Mouse (Mus musculus): ENCODE measurements around the gene Fxr1.
A peak's percentile ranks its signal among the peaks of the same experiment; 100 is the strongest.

The Fxr1 gene

GRCm38 (mm10) chr3:34019540-34020381, at the start of gene Fxr1:
Gene Fxr1, plus strand, starts transcription at chr3:34019943.
- DNase-seq: peak; percentile 99

- peak; percentile 90 for DNase-seq
Observed at GRCm38 (mm10) chr3:33979395-33979794, 40.3 kb upstream of the Fxr1 start.

GRCm38 (mm10) chr3:33982746-33983145, 37.0 kb upstream of the Fxr1 start:
- peak; percentile 78 for DNase-seq

GRCm38 (mm10) chr3:33989302-33989701, 30.4 kb upstream of the Fxr1 start:
- DNase-seq: peak; percentile 98

- DNase-seq: peak; percentile 50
Observed at GRCm38 (mm10) chr3:33990451-33990850, 29.3 kb upstream of the Fxr1 start.

- DNase-seq: peak; percentile 82
Observed at GRCm38 (mm10) chr3:33990921-33991320, 28.8 kb upstream of the Fxr1 start.

GRCm38 (mm10) chr3:33993421-33994126, 26.2 kb upstream of the Fxr1 start:
- DNase-seq: peak; percentile 90

DNA sequence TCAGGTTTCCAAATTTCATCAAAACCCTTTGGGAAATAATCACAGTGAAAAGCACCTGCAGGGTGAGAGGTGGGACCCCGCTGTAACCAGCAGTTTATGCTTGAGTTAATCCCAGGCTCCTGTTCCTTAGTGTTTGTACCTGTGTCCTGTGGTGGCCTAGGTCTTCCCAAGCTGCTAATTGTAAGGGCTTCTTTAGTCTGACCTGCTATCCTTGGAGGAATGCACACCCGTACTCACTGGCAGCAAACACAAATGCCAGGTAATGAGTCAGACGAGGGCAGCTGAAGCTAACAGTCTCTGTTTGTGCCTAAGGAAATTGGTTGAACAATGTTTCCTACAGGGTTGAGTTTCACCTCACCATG, 25.6 kb upstream of the Fxr1 start:
- peak; percentile 73 for DNase-seq

- peak; percentile 52 for DNase-seq
Observed at GRCm38 (mm10) chr3:34001691-34002090, 18.1 kb upstream of the Fxr1 start.

- peak; percentile 59 for DNase-seq
Observed at GRCm38 (mm10) chr3:34003860-34004259, 15.9 kb upstream of the Fxr1 start.

DNA sequence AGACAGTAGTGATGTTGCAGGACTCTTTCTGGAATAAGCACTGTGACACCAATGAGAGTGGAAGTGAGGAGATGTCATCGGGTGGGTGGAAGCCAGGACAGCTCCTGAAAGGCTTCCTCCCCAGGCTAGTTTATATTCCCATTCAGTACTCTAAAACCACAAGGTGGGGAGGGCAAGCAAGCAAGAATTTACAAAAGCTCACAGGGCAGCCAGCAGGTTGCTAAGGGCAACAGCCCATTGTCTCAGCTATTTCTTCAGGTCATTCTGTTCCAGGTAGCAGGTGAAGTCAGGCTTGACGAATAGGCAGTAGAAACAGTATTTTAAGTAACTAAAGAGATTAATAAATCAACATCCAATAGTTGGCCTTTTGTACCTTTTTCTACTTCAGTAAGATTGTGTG, 13.4 kb upstream of the Fxr1 start:
- no peak for DNase-seq

- peak; percentile 51 for DNase-seq
Observed at GRCm38 (mm10) chr3:34006824-34007223, 12.9 kb upstream of the Fxr1 start.

- no peak for DNase-seq
Observed at GRCm38 (mm10) chr3:34007611-34008010, 12.1 kb upstream of the Fxr1 start.

GRCm38 (mm10) chr3:34008191-34008590, 11.6 kb upstream of the Fxr1 start:
- DNase-seq: peak; percentile 96

DNA sequence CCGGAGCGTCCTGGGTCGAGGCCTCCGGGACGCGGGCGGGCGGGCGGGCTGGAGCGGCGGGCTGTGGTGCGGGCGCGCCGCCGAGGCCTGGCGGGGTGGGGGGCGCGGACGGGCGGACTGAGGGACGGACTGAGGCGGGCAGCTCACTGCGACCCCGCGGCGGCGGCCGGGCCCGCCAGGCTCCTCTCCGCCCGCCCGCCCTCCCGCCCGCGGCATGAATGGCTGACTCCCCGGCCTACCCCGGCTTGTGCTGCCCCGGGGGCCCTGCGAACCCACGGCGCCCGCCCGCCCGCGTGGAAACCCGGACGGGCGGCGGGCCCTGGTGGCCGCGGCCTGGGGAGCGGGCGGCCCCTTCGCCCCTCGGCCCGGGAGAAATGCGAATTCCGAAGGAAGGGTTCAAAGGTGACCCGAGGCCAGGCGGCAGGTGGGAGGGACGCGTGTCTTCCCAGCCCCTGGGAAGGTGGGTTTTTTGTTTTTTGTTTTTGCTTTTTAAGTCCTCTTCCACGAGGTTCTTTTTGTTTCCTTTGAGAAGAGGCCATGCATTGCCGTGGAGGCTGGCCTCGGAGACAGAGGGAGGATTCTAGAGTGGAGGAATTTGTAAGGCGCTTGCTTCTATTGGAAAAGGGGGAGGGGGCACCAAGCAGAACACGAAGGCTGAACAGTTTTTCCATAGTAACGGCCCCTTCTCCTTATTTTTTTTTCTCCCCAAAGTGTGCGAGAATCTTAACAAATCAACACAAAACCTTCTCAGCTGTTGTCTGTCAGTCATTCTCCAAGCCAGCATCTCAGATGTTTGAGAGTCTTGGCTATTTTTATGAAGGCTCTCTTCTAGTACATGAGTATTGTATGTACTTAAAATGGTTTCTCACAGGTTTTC, 877 bp downstream of the Fxr1 start:
- DNase-seq: no peak

DNA sequence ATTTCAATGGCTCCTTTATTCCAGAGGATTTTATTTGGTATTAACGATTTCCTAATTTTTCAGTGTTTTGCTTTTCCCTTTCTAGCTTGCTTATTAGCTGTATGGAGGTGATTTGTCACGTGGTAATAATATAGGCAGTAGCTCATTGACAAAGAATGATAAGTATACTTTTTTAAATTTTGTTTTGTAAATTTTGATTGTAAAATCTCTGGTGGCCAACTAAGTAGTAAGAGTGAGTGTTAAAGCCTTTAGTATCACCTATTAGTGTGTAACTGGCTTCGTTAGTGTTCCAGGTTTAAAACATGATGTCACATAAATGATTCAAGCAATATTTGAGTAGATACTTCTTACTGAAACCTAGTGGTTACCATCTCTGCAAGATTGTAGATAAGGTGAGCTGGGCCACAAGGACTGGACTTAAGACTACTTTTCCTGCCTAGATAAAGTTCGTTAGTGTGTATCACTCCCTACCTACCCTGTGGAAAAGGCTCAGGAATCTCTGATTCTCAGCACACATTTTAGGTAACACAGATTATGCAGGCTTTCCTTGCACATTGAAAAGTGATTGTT, 1.6 kb downstream of the Fxr1 start:
- no peak for DNase-seq

DNA sequence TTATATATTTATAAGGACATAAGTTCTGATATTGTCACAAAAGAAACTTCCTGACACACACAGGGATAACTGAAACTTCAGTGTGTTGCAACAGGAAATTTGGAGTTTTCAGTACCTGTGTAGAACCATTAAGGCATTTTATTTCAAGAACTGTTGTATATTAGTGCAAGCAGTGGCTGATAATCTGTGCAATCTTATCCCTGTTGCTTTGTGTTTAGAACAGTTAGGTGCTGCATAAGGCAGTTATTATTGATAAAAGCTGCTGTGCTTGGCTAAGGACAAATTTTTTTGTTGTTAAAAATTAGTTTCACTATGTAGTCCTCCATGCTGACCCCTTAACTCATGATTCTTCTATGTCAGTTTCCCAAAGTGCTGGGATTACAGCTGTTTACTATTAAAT, 9.2 kb downstream of the Fxr1 start:
- no peak for DNase-seq

- DNase-seq: no peak
Observed at GRCm38 (mm10) chr3:34030601-34031000, 10.9 kb downstream of the Fxr1 start.

DNA sequence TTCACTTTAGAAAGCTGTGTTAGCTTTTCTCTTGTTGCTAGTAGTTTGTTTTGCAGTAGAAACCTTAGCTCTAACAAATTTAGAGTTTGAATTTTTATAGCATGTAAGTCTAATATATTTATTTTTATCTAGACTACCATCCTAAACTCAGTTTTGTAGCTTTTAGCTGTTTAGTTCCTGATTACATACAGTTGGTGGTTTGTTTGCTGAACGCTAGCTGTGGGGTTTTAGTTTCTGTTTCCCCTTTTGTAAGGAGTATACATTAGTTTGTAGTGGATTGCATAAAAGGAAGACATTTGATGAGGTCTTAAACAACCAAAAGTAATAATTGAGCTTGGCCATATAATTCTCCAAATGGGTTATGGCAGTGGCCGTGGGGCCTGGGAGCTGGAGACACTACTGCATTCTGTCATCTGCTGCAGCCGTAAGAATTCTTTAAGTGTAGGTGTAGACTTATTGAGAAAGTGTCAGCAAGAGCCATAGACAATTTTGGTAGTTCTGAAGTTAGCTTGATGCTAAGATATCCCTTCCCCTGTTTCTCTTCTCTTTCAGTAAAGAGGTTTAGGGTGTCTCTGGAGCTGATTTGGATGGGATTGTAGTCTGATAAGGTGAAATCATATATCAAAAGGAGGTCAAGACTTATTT, 14.1 kb downstream of the Fxr1 start:
- DNase-seq: no peak

DNA sequence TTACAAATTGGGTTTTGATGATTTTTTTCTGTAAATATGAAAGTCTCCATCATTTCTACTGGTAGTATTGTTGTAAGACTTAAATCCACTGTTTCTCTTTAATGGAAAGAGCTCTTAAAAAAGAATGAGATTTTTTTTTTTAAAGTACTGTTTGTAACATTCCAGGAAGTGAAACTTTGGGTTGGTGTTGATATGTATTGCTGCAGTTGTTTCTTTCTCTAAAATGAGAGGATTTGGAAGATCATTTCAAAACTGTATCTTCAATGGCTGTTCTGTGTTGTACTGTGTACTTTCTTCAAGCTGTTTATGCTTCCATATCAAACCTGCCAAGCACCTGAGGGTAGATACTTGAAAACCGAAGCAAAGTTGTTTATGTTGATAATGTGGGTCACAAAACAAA, 15.1 kb downstream of the Fxr1 start:
- DNase-seq: no peak

DNA sequence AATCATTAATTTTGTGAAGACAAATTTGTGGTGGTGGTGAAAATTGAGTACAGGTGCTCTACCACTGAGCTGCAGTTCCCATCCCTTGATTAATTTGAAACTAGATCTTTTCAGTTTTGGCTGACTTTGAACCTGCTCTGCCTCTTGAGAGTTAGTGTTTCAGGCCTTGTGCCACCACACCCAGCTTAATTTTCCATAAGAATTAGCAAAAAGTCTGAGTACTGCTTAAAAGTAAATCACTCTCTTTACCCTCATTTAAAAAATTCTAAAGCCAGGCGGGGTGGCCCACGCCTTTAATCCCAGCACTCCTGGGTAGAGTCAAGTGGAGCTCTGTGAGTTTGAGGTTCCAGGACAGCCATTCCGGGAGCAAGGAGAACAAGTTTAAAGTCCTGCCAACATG, 16.0 kb downstream of the Fxr1 start:
- DNase-seq: no peak

DNA sequence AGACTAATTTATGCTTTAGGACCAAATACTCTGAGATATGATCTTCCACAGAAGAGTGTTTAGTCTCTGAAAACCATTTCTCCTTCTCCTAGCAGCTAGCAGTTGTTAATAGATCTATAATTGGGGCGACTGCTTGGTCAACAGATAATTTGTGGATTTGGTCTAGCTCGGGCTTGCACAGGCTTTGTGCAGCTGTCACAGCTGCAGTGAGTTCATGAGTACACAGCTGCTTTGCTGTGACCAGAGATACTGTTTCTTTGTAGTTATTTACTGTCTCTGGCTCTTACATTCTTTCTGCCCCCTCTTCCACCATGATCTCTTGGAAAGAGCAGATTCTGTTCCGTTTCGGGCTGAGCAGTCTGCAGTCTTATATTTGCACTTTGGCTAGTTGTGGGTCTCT, 22.2 kb downstream of the Fxr1 start:
- DNase-seq: no peak
